Comparison of ENCODE assay signal across 8 mouse cellular contexts in genomic region chr13:30888480-30888879, GRCm38 (mm10). TPM values are rescaled to one million over a fixed set of nuclear protein-coding genes. Genes with fewer than 3 reads are reported as not detected.
DNase-seq lines count a peak whose midpoint lies in the region; ATAC-seq lines count a peak whose summit lies in the region.

No protein-coding gene starts in this region.

- no peak overlapping the region for H3K27ac ChIP-seq in midbrain, embryonic 10.5 days (replicated peaks)
- no peak overlapping the region for H3K27ac ChIP-seq in midbrain, embryonic 13.5 days
- no peak overlapping the region for H3K27ac ChIP-seq in forebrain, embryonic 14.5 days (ENCODE audit: low read depth, low read length)

- H3K9me3 ChIP-seq in midbrain, embryonic 10.5 days (replicated peaks) = no peaks in the 10 kb centered on the region
- H3K9me3 ChIP-seq in midbrain, embryonic 13.5 days = no peaks in the 10 kb centered on the region
- no peaks in the 10 kb centered on the region for H3K9me3 ChIP-seq in forebrain, embryonic 14.5 days (replicated peaks; ENCODE audit: control insufficient read depth, low read length)

- DNase-seq in midbrain, embryonic 10.5 days (ENCODE audit: low spot score) = peak; percentile 77
- DNase-seq in c-Kit-positive CD71-positive TER-119-positive erythroid progenitor cells, embryonic 14.5 days (ENCODE audit: low spot score) = peak; percentile 70
- peak; percentile 81 for DNase-seq in forebrain, embryonic 14.5 days (ENCODE audit: low spot score)
- DNase-seq in induced T-regulatory cell, adult 2 months (ENCODE audit: low read depth) = peak; percentile 89
- DNase-seq in left cerebral cortex, postnatal 4 days = peak; percentile 86
- peak; percentile 81 for DNase-seq in neural tube, embryonic 10.5 days (ENCODE audit: extremely low spot score, low spot score)
- DNase-seq in testis, postnatal 14 days (ENCODE audit: low spot score) = peak; percentile 43

- no peak overlapping the region for H3K4me3 ChIP-seq in midbrain, embryonic 10.5 days
- no peak overlapping the region for H3K4me3 ChIP-seq in midbrain, embryonic 13.5 days (replicated peaks)
- no peak overlapping the region for H3K4me3 ChIP-seq in forebrain, embryonic 14.5 days (ENCODE audit: low read depth, low read length)

- no peak overlapping the region for H3K9ac ChIP-seq in midbrain, embryonic 13.5 days (replicated peaks)
- H3K9ac ChIP-seq in forebrain, embryonic 14.5 days (ENCODE audit: low read length) = no peak overlapping the region

- peaks cover 4% of the 10 kb centered on the region; the same call in 1 of the 2 replicates for H3K4me1 ChIP-seq in midbrain, embryonic 10.5 days
- H3K4me1 ChIP-seq in midbrain, embryonic 13.5 days (replicated peaks) = no peaks in the 10 kb centered on the region
- no peaks in the 10 kb centered on the region for H3K4me1 ChIP-seq in forebrain, embryonic 14.5 days (ENCODE audit: control insufficient read depth, insufficient read depth, low read length)

- H3K27me3 ChIP-seq in midbrain, embryonic 10.5 days (ENCODE audit: low read depth, poor library complexity, severe bottlenecking) = no peaks in the 10 kb centered on the region
- H3K27me3 ChIP-seq in midbrain, embryonic 13.5 days = no peaks in the 10 kb centered on the region
- H3K27me3 ChIP-seq in forebrain, embryonic 14.5 days (replicated peaks; ENCODE audit: control insufficient read depth, insufficient read depth, low read length) = no peaks in the 10 kb centered on the region

- H3K4me2 ChIP-seq in midbrain, embryonic 13.5 days (replicated peaks) = no peak overlapping the region
- H3K4me2 ChIP-seq in forebrain, embryonic 14.5 days (ENCODE audit: low read length) = no peak overlapping the region

- H3K36me3 ChIP-seq in midbrain, embryonic 10.5 days = peaks cover 20% of the 10 kb centered on the region
- peaks cover 15% of the 10 kb centered on the region for H3K36me3 ChIP-seq in midbrain, embryonic 13.5 days
- peaks cover 9% of the 10 kb centered on the region for H3K36me3 ChIP-seq in forebrain, embryonic 14.5 days (ENCODE audit: control insufficient read depth, insufficient read depth, low read length)

- intact Hi-C loops in left cerebral cortex, postnatal 4 days (cut with DNase I) = no loop called here

- ATAC-seq in midbrain, embryonic 13.5 days = no peak
- peak; percentile 55; the same call in 1 of the 2 replicates for ATAC-seq in forebrain, embryonic 14.5 days

- 16% methylated on average over 3 of the region's 3 CpGs for WGBS in midbrain, embryonic 10.5 days
- whole genome bisulfite sequencing in midbrain, embryonic 13.5 days = 16% methylated on average over 3 of the region's 3 CpGs
- 11% methylated on average over 3 of the region's 3 CpGs for WGBS in forebrain, embryonic 14.5 days

RNA-seq across cellular contexts. Expression of gene Hus1b, which starts 59.1 kb away (rescaled TPM):
- polyA plus RNA-seq in midbrain, embryonic 10.5 days (2016; fragmentation: Nextera tagmentation; extraction: Ambion mirVana) = 0.10 TPM in 1 of 2 replicates, not detected in the other
- polyA plus RNA-seq in midbrain, embryonic 13.5 days (2015; fragmentation: Nextera tagmentation; extraction: Ambion mirVana) = not detected in 2 replicates
- 0.14 TPM in 1 of 2 replicates, not detected in the other for polyA plus RNA-seq in forebrain, embryonic 14.5 days (2014; fragmentation: Nextera tagmentation; extraction: Ambion mirVana)
- total RNA-seq in left cerebral cortex, postnatal 4 days (2021) = 1 to 10 TPM; 1.0 to 1.2 TPM
